Mouse (Mus musculus): ENCODE results near the gene Efna3.
A peak's percentile ranks its signal among the peaks of the same experiment; 100 is the strongest.

Gene Efna3

GRCm38 (mm10) chr3:89284261-89284660 lies 38.5 kb downstream of the Efna3 start:
- DNase-seq (ENCODE audit: low read depth, low spot score): no peak

- no peak for DNase-seq (ENCODE audit: low read depth, low spot score)
Observed at GRCm38 (mm10) chr3:89282291-89282643, 40.5 kb downstream of the Efna3 start.

- peak; percentile 92 for DNase-seq (ENCODE audit: low read depth, low spot score)
Observed at GRCm38 (mm10) chr3:89281579-89282290, 41.0 kb downstream of the Efna3 start.

- peak; percentile 64 for DNase-seq (ENCODE audit: low read depth, low spot score)
Observed at GRCm38 (mm10) chr3:89280606-89281511, 41.9 kb downstream of the Efna3 start, which contains the start of gene Efna1. Gene Efna1 (minus strand): TSS chr3:89281142.

- no peak for DNase-seq (ENCODE audit: low read depth, low spot score)
Observed at GRCm38 (mm10) chr3:89280050-89280605, 42.6 kb downstream of the Efna3 start.

- DNase-seq (ENCODE audit: low read depth, low spot score): peak; percentile 90
Observed at GRCm38 (mm10) chr3:89279153-89279890, 43.4 kb downstream of the Efna3 start.

GRCm38 (mm10) chr3:89278643-89279042 lies 44.1 kb downstream of the Efna3 start:
- DNase-seq (ENCODE audit: low read depth, low spot score): no peak

GRCm38 (mm10) chr3:89278107-89278506 lies 44.7 kb downstream of the Efna3 start:
- DNase-seq (ENCODE audit: low read depth, low spot score): no peak

- no peak for DNase-seq (ENCODE audit: low read depth, low spot score)
Observed at GRCm38 (mm10) chr3:89277281-89278021, 45.3 kb downstream of the Efna3 start.

GRCm38 (mm10) chr3:89276061-89276460 lies 46.7 kb downstream of the Efna3 start:
- no peak for DNase-seq (ENCODE audit: low read depth, low spot score)

GRCm38 (mm10) chr3:89271760-89272159 lies 51.0 kb downstream of the Efna3 start:
- DNase-seq (ENCODE audit: low read depth, low spot score): no peak

- DNase-seq (ENCODE audit: low read depth, low spot score): no peak
Observed at GRCm38 (mm10) chr3:89270891-89271290, 51.9 kb downstream of the Efna3 start.

GRCm38 (mm10) chr3:89270051-89270755 lies 52.6 kb downstream of the Efna3 start, which contains the start of gene Slc50a1:
Gene Slc50a1 (minus strand): TSS chr3:89270570.
- DNase-seq (ENCODE audit: low read depth, low spot score): peak; percentile 52

GRCm38 (mm10) chr3:89268916-89269315 lies 53.8 kb downstream of the Efna3 start:
- no peak for DNase-seq (ENCODE audit: low read depth, low spot score)

- peak; percentile 90 for DNase-seq (ENCODE audit: low read depth, low spot score)
Observed at GRCm38 (mm10) chr3:89266439-89266893, 56.3 kb downstream of the Efna3 start.

All from ZHBTc4 (cell line).